Mouse (Mus musculus) monocyte, adult 5-6 weeks (primary cell): ENCODE measurements around the gene Rnf41. TPM values are rescaled to one million over a fixed set of nuclear protein-coding genes. Genes with fewer than 3 reads are reported as not detected.

ENCODE experiments used
- ATAC-seq: fragments of 153-309, 156-312 bp; replicated peaks from 2 replicates; pipeline ENCODE4 v1.8.0; 2017; ENCODE audit warnings: mild to moderate bottlenecking; ENCODE audit not compliant: low TSS enrichment, insufficient number of reproducible peaks, severe bottlenecking, poor library complexity, low FRiP score
- total RNA-seq: library from RNA; stranded (forward); fragments of 200-1000, 200-491, 200-594 nt; gene quantifications from 3 replicates; pipeline ENCODE4 v1.2.3, GENCODE M21; 2017

Rnf41 gene
- total RNA-seq, 1 experiment from 2014 or later: 16.2 TPM

GRCm38 (mm10) chr10:128379260-128379659, 32.2 kb upstream of the Rnf41 start:
- no peak for ATAC-seq

- ATAC-seq: no peak
Observed at GRCm38 (mm10) chr10:128380565-128380964, 30.9 kb upstream of the Rnf41 start.

DNA sequence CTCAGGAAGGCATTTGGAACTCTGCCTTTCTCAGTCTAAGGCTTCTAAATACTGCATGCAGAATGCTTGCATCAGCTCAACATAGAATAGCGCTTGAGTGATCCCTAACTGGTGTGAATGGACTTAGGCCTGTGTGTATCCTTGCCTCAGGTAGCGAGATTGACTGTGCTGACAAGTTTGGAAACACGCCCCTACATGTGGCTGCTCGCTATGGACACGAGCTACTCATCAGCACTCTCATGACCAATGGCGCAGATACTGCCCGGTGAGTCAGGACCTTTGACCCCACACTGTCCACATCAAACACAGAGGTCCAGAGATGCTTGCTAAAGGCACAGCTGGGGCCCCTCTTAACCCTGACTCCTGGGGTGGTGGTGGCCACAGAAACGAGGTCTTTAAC, 29.0 kb upstream of the Rnf41 start:
- no peak for ATAC-seq

DNA sequence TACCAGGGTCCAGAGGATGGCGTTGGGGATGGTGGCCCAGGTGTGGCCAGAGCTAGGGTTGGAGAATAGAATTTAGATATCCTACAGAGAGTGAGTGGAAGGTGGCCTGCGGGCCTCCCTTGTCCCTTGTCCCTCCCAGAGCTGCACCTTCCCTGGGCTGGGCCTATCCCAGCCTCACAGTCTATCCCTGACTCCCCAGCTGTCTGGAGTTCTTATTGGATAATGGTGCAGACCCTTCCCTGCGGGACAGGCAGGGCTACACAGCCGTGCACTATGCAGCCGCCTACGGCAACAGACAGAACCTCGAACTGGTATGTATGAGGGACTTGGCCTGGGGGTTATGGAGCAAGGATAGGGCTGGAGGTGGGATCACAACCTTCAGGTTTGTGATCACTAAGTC, 25.6 kb upstream of the Rnf41 start:
- ATAC-seq: no peak

DNA sequence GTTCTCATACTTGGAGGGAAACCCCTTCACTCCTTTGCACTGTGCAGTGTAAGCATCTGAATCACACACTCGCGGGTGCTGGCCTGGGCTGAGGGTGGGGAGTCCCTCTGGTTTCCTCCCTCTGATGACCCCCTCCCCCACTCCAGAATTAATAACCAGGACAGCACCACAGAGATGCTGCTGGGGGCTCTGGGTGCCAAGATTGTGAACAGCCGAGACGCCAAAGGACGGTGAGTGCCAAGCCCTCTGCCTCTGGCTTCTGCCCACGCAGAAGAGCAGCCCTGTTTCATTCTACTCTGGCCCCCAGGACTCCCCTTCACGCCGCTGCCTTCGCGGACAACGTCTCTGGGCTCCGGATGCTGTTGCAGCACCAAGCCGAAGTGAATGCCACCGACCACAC, 22.5 kb upstream of the Rnf41 start:
- no peak for ATAC-seq

- peak; percentile 19; the same call in 1 of the 2 replicates for ATAC-seq
Observed at GRCm38 (mm10) chr10:128389570-128389969, 21.9 kb upstream of the Rnf41 start.

DNA sequence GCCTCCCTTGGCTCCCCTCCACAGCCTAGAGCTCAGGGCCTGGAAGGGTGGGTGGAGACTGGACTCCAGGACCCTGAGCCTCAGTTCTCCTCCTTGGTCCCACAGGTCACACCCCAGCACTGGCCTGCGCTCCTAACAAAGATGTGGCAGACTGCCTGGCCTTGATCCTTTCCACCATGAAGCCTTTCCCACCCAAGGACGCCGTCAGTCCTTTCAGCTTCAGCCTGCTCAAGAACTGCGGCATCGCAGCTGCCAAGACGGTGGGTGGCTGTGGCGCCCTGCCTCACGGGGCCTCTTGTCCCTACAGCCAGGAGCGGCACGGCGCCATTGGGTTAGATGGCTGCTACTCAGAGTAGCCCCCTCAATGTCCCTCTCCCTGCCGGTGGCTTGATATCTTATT, 21.1 kb upstream of the Rnf41 start:
- no peak for ATAC-seq

DNA sequence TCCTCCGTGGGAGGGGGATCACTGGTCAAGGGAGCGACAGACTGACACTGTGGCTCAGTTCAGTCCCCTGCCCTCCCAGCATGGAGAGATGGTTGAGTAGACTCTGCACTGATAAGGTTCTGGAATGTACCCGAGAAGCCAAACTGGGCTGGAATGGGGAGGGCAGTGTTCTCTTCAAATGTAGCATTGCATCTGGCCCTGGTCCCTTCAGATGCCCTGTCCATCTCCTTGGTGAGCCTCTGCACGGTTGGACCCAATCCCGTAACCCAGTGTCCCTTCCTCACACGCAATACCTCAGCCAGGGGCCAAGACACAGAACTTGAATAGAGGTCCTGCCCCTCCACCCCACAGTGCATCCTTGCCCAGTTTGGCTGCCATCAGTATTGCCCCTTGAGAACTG, 19.6 kb upstream of the Rnf41 start:
- ATAC-seq: no peak

GRCm38 (mm10) chr10:128396017-128396673, 15.3 kb upstream of the Rnf41 start:
- ATAC-seq: no peak

- ATAC-seq: no peak
Observed at GRCm38 (mm10) chr10:128396716-128397264, 14.7 kb upstream of the Rnf41 start.

DNA sequence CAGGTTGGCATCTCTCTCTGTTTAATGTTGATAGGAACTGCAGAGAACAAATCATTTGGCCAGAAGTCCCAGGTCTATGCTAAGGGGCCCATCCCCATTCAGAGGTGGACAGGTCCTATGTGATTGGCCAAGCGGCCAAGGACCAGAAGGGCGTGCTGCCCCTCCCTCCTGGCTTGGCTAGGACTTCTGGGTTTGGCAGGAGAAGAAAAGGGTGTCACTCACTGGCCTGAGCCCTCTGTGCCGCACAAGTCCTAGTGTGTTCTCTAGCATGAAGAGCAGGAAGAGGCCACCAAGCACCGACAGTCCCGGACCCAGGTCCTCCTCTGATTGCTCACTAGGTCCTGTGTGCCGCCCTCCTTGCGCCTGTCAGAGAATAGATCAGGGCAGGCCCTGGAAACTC, 14.0 kb upstream of the Rnf41 start:
- ATAC-seq: no peak

DNA sequence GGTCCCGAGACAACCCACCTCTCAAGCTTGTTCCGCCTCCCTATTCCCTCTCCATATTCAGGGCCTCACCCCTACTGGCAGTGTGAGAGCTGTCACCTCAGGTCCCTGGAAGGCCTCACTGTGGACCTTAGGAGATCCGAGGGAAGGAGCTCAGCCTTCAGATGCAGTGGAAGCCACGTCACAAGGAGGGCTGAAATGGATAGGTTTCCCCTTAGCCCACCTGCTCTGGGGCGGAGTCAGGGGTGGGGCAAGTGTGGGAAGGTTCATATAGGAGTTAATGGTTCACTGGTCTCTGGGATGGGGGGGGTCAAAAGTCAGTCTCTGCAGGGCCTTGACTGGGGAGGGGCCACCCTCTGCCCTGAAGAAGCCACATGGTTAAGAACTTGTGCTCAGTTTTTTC, 11.1 kb upstream of the Rnf41 start:
- no peak for ATAC-seq

DNA sequence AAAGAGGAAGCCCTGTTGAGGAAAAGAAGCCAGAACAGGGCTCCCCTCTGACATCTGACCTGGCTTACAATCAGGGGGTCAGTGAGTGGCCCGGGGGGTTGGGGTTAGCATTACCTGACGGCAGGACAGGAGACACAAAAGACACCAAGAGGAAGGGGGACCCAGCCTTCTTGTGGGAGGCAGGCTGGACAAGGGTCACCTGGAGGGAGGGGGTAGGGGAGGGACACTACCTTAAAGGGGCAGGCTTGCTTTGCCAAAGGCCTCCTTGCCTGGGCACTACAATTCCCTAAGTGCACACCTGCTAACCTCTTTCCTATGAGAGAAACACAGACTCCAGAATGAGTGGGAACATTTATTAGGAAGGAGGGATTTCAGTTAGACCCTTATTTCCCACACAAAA, 10.4 kb upstream of the Rnf41 start, which contains the start of gene Slc39a5:
Gene Slc39a5 (minus strand): TSS at position 174 of the 400 bp plus-strand sequence.
- ATAC-seq: no peak

DNA sequence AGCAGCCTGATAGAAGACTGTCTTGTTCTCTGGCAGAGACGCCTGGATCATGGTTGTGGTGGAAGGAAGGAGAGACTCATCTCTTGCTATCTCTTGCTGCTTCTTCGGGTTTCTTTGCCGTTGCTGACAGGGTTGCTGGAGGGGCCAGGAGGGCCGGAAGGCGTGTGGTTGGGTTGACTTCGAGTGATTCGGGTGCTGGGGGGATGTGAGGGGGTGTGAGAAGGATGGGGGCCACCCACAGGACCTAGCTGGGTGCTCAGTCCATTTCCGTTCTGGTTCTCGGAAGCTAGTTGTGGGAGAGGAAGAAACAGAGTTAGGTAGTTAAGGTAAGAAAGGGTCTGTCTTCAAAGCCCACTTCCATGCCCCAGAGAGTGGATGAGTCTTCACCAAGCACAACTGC, 9.8 kb upstream of the Rnf41 start:
- no peak for ATAC-seq

DNA sequence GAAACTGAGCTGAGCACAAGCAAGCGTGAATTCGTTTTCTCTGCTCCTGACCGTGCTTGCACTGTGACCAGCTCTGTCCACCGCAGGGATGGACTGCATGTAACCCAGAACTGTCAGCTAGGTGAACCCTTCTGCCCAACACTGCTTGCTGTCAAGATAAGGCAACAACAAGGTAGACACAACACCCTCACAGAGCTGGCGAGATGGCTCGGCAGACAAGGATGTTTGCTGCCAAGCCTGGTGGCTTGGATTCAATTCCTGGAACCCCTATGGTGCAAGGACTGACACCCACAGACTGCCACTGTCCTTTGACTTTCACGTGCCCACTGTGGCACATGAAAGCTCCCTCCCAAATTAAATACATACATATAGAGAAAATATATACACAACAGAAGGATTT, 7.5 kb upstream of the Rnf41 start:
- no peak for ATAC-seq

GRCm38 (mm10) chr10:128408591-128409535, 2.6 kb upstream of the Rnf41 start:
- ATAC-seq: no peak

GRCm38 (mm10) chr10:128409692-128410559, 1.5 kb upstream of the Rnf41 start:
- ATAC-seq: peak; percentile 92

GRCm38 (mm10) chr10:128410560-128410845, 954 bp upstream of the Rnf41 start:
- ATAC-seq: no peak

- ATAC-seq: no peak
Observed at GRCm38 (mm10) chr10:128412055-128412381, 561 bp downstream of the Rnf41 start.
